Mouse (Mus musculus): Measurements from ENCODE around the gene Hoxd11.

The Hoxd11 gene

GRCm38 (mm10) chr2:74727640-74728302, 48.4 kb downstream of the Hoxd11 start:
- DNase-seq (ENCODE audit: low spot score in 2 of 2): no peak

- no peak for DNase-seq (ENCODE audit: low spot score in 2 of 2)
Observed at GRCm38 (mm10) chr2:74728303-74728680, 48.9 kb downstream of the Hoxd11 start.

- no peak for DNase-seq (ENCODE audit: low spot score in 2 of 2)
Observed at GRCm38 (mm10) chr2:74730331-74730730, 51.0 kb downstream of the Hoxd11 start.

GRCm38 (mm10) chr2:74731055-74731454, 51.7 kb downstream of the Hoxd11 start:
- no peak for DNase-seq (ENCODE audit: low spot score in 2 of 2)

GRCm38 (mm10) chr2:74731799-74732512, 52.6 kb downstream of the Hoxd11 start:
- DNase-seq (ENCODE audit: low spot score in 2 of 2): no peak

GRCm38 (mm10) chr2:74732513-74733316, 53.4 kb downstream of the Hoxd11 start:
- DNase-seq (ENCODE audit: low spot score in 2 of 2): no peak

- DNase-seq (ENCODE audit: low spot score in 2 of 2): no peak
Observed at GRCm38 (mm10) chr2:74733317-74733661, 53.9 kb downstream of the Hoxd11 start.

- DNase-seq (ENCODE audit: low spot score in 2 of 2): no peak
Observed at GRCm38 (mm10) chr2:74733765-74734164, 54.4 kb downstream of the Hoxd11 start.

- DNase-seq (ENCODE audit: low spot score in 2 of 2): no peak
Observed at GRCm38 (mm10) chr2:74734451-74734850, 55.1 kb downstream of the Hoxd11 start.

GRCm38 (mm10) chr2:74734996-74735811, 55.8 kb downstream of the Hoxd11 start:
- no peak for DNase-seq (ENCODE audit: low spot score in 2 of 2)

- DNase-seq (ENCODE audit: low spot score in 2 of 2): no peak
Observed at GRCm38 (mm10) chr2:74735851-74736687, 56.7 kb downstream of the Hoxd11 start.

Measured in urinary bladder, adult 18-20 months (tissue).